ENCODE assay signal across 11 mouse cellular contexts in the genomic region with DNA sequence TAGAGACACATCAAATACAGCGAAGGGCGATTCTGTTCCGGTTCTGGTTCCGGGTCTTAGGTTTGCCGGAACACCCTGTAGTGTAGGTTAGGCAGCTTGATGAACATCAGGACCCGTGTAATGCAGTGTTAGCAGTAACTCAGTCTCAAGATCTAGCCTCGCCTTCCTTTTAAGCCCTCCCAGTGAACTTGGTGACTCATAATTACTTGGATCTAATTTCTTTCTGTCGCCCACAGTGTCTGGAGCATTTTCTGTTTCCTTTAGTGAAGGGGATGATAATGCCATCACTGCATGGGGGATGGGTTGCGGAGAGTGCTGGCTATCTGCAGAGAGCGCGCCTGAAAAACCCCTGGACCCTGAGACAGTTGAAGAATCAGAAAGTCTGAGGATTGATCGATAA. TPM values are rescaled to one million over a fixed set of nuclear protein-coding genes. Genes with fewer than 3 reads are reported as not detected.
DNase-seq lines count a peak whose midpoint lies in the region; ATAC-seq lines count a peak whose summit lies in the region.
"Had no signal": no experiment of that assay in that cellular context is flagged by ENCODE, and none has a peak within 500 bp of the region (broad histone marks: within the 10 kb centered on the region; RNA-seq: fewer than 3 reads in every experiment).

No protein-coding gene starts in this region.

- H3K4me1 ChIP-seq in hindbrain, embryonic 10.5 days (replicated peaks), result peaks cover 21% of the 10 kb centered on the region
- no peaks in the 10 kb centered on the region for H3K4me1 ChIP-seq in hindbrain, embryonic 16.5 days (ENCODE audit: control insufficient read depth, insufficient read depth, low read depth, low read length)
- no peaks in the 10 kb centered on the region for H3K4me1 ChIP-seq in hindbrain, embryonic 14.5 days (replicated peaks; ENCODE audit: control insufficient read depth, insufficient read depth, low read length)
- peaks cover 2% of the 10 kb centered on the region; the same call in 1 of the 2 replicates for H3K4me1 ChIP-seq in midbrain, embryonic 16.5 days (ENCODE audit: control insufficient read depth, insufficient read depth, low read length)

- H3K4me2 ChIP-seq in hindbrain, embryonic 16.5 days (ENCODE audit: low read length), result no peak overlapping the region
- H3K4me2 ChIP-seq in hindbrain, embryonic 14.5 days (replicated peaks), result 0 out of 2 replicates have a peak overlapping the region, but pooled peaks have one; percentile 17
- H3K4me2 ChIP-seq in midbrain, embryonic 16.5 days (ENCODE audit: low read length), result peak overlapping the region; percentile 16

- DNase-seq in hindbrain, embryonic 10.5 days (ENCODE audit: low spot score), result no peak
- DNase-seq in MN1 (ENCODE audit: low spot score), result peak; percentile 88
- DNase-seq in hindbrain, embryonic 14.5 days (ENCODE audit: low spot score), result no peak
- DNase-seq in urinary bladder, postnatal 4 days (ENCODE audit: low spot score in 2 of 2), result no peak
- no peak for DNase-seq in gastrocnemius, adult 18-20 months (ENCODE audit: low spot score)
- DNase-seq: cerebellum, postnatal 25 days; layer of hippocampus, adult 9-11 months had no signal

- no peak for ATAC-seq in hindbrain, embryonic 16.5 days
- no peak for ATAC-seq in hindbrain, embryonic 14.5 days (ENCODE audit: low FRiP score)
- ATAC-seq in midbrain, embryonic 16.5 days, result no peak
- ATAC-seq: Patski had no signal

- 0 out of 2 replicates have a peak overlapping the region, but pooled peaks have one; percentile 23 for H3K4me3 ChIP-seq in hindbrain, embryonic 10.5 days
- H3K4me3 ChIP-seq in hindbrain, embryonic 16.5 days (ENCODE audit: low read length), result no peak overlapping the region
- H3K4me3 ChIP-seq in hindbrain, embryonic 14.5 days (replicated peaks; ENCODE audit: low read length), result no peak overlapping the region
- no peak overlapping the region for H3K4me3 ChIP-seq in midbrain, embryonic 16.5 days (ENCODE audit: low read depth, low read length)

- no peaks in the 10 kb centered on the region for H3K27me3 ChIP-seq in hindbrain, embryonic 10.5 days (ENCODE audit: insufficient read depth, poor library complexity, severe bottlenecking)
- H3K27me3 ChIP-seq in hindbrain, embryonic 16.5 days (replicated peaks; ENCODE audit: control insufficient read depth, insufficient read depth, low read length), result no peaks in the 10 kb centered on the region
- no peaks in the 10 kb centered on the region for H3K27me3 ChIP-seq in hindbrain, embryonic 14.5 days (ENCODE audit: control insufficient read depth, insufficient read depth, low read length)
- no peaks in the 10 kb centered on the region for H3K27me3 ChIP-seq in midbrain, embryonic 16.5 days (ENCODE audit: control insufficient read depth, insufficient read depth, low read depth, low read length)
- H3K27me3 ChIP-seq: Patski had no signal

- no peaks in the 10 kb centered on the region for H3K9me3 ChIP-seq in hindbrain, embryonic 10.5 days
- H3K9me3 ChIP-seq in hindbrain, embryonic 16.5 days (ENCODE audit: control insufficient read depth, low read length), result no peaks in the 10 kb centered on the region
- H3K9me3 ChIP-seq in hindbrain, embryonic 14.5 days (ENCODE audit: control insufficient read depth, low read length), result no peaks in the 10 kb centered on the region
- H3K9me3 ChIP-seq in midbrain, embryonic 16.5 days (replicated peaks; ENCODE audit: control insufficient read depth, low read length, poor library complexity, severe bottlenecking), result no peaks in the 10 kb centered on the region

- no peak overlapping the region for H3K9ac ChIP-seq in hindbrain, embryonic 16.5 days (ENCODE audit: low read depth, low read length)
- no peak overlapping the region for H3K9ac ChIP-seq in hindbrain, embryonic 14.5 days
- no peak overlapping the region for H3K9ac ChIP-seq in midbrain, embryonic 16.5 days (ENCODE audit: low read depth, low read length)
- H3K9ac ChIP-seq: liver, embryonic 14.5 days had no signal

- WGBS in hindbrain, embryonic 10.5 days, result 55% methylated on average over 12 of the region's 12 CpGs
- 63% methylated on average over 12 of the region's 12 CpGs for WGBS in hindbrain, embryonic 16.5 days
- 65% methylated on average over 12 of the region's 12 CpGs for WGBS in hindbrain, embryonic 14.5 days
- 59% methylated on average over 12 of the region's 12 CpGs for WGBS in midbrain, embryonic 16.5 days

- H3K36me3 ChIP-seq in hindbrain, embryonic 10.5 days, result no peaks in the 10 kb centered on the region
- no peaks in the 10 kb centered on the region for H3K36me3 ChIP-seq in hindbrain, embryonic 16.5 days (ENCODE audit: control insufficient read depth, insufficient read depth, low read length)
- no peaks in the 10 kb centered on the region for H3K36me3 ChIP-seq in hindbrain, embryonic 14.5 days (replicated peaks; ENCODE audit: control insufficient read depth, insufficient read depth)
- no peaks in the 10 kb centered on the region for H3K36me3 ChIP-seq in midbrain, embryonic 16.5 days (ENCODE audit: control insufficient read depth, insufficient read depth, low read length)

- H3K27ac ChIP-seq in hindbrain, embryonic 10.5 days, result peak overlapping the region; percentile 59; the same call in 1 of the 2 replicates
- no peak overlapping the region for H3K27ac ChIP-seq in hindbrain, embryonic 16.5 days (ENCODE audit: low read depth, low read length)
- no peak overlapping the region for H3K27ac ChIP-seq in hindbrain, embryonic 14.5 days
- H3K27ac ChIP-seq in midbrain, embryonic 16.5 days (ENCODE audit: low read length), result no peak overlapping the region
- H3K27ac ChIP-seq: liver, embryonic 14.5 days had no signal

RNA-seq across cellular contexts. Expression of a gene that starts 26.3 kb away (rescaled TPM):
- polyA plus RNA-seq in hindbrain, embryonic 10.5 days (2016; fragmentation: Nextera tagmentation; extraction: Ambion mirVana), result 19.8 and 21.4 TPM in 2 replicates
- polyA plus RNA-seq in hindbrain, embryonic 16.5 days (2015; fragmentation: Nextera tagmentation; extraction: Ambion mirVana), result 16.5 and 22.1 TPM in 2 replicates
- 27.0 and 32.2 TPM in 2 replicates for polyA plus RNA-seq in hindbrain, embryonic 14.5 days (2014; fragmentation: Nextera tagmentation; extraction: Ambion mirVana)
- 19.7 and 20.2 TPM in 2 replicates for polyA plus RNA-seq in midbrain, embryonic 16.5 days (2015; fragmentation: Nextera tagmentation; extraction: Ambion mirVana)
- 1 to 10 TPM; 9.1 to 9.2 TPM for total RNA-seq in gastrocnemius, adult 18-20 months (2021)

RNA-seq across cellular contexts. Expression of a gene that starts 49.7 kb away (rescaled TPM):
- polyA plus RNA-seq in hindbrain, embryonic 10.5 days (2016; fragmentation: Nextera tagmentation; extraction: Ambion mirVana), result 112 and 114 TPM in 2 replicates
- 82.9 and 83.3 TPM in 2 replicates for polyA plus RNA-seq in hindbrain, embryonic 16.5 days (2015; fragmentation: Nextera tagmentation; extraction: Ambion mirVana)
- polyA plus RNA-seq in hindbrain, embryonic 14.5 days (2014; fragmentation: Nextera tagmentation; extraction: Ambion mirVana), result 111 and 113 TPM in 2 replicates
- 104 and 113 TPM in 2 replicates for polyA plus RNA-seq in midbrain, embryonic 16.5 days (2015; fragmentation: Nextera tagmentation; extraction: Ambion mirVana)
- 10 to 100 TPM; 14.4 to 15.1 TPM for total RNA-seq in gastrocnemius, adult 18-20 months (2021)
